Mouse (Mus musculus): ENCODE measurements around the gene Slc5a5. TPM values are rescaled to one million over a fixed set of nuclear protein-coding genes. Genes with fewer than 3 reads are reported as not detected.

Gene Slc5a5
- polyA plus RNA-seq, 1 experiment from 2014 or later = not detected

- no peak for ATAC-seq
- H3K9ac ChIP-seq (replicated peaks) = peak overlapping the region; percentile 71
Observed at GRCm38 (mm10) chr8:70905463-70905830, 12.9 kb upstream of the Slc5a5 start.

GRCm38 (mm10) chr8:70904532-70904931 is 12.0 kb upstream of the Slc5a5 start:
- H3K9ac ChIP-seq (replicated peaks) = no peak overlapping the region
- H3K9me3 ChIP-seq (ENCODE audit: low read length) = no peaks in the 10 kb centered on the region
- WGBS (ENCODE audit: insufficient replicate concordance) = 21% methylated on average over 4 of the region's 4 CpGs
- H3K4me1 ChIP-seq (ENCODE audit: insufficient read depth) = peaks cover 23% of the 10 kb centered on the region
- TF ChIP-seq EP300 (IDR thresholded peaks at IDR 0.05; ENCODE audit: low read depth) = no peak
- TF ChIP-seq CTCF (IDR thresholded peaks at IDR 0.05; ENCODE audit: low read depth) = no peak
- H3K36me3 ChIP-seq (replicated peaks; ENCODE audit: insufficient read depth, low read length) = no peaks in the 10 kb centered on the region
- DNase-seq (peak; percentile 20), ATAC-seq (no peak; the same call in 1 of the 2 replicates)
- H3K4me3 ChIP-seq (ENCODE audit: low read depth, low read length) = no peak overlapping the region
- H3K27me3 ChIP-seq (ENCODE audit: insufficient read depth, low read length) = no peaks in the 10 kb centered on the region
- H3K4me2 ChIP-seq (ENCODE audit: low read depth, low read length) = no peak overlapping the region
- peak overlapping the region; percentile 75; the same call in 1 of the 2 replicates for H3K27ac ChIP-seq (ENCODE audit: low read depth)

More at GRCm38 (mm10) chr8:70905463-70905830, 12.9 kb upstream of the Slc5a5 start:
- Histone ChIP-seq H3K9me3 (ENCODE audit: low read length) (no peaks in the 10 kb centered on the region), H3K4me3 (ENCODE audit: low read depth, low read length) (peak overlapping the region; percentile 64), H3K4me2 (ENCODE audit: low read depth, low read length) (peak overlapping the region; percentile 93), H3K27me3 (ENCODE audit: insufficient read depth, low read length) (no peaks in the 10 kb centered on the region), H3K4me1 (ENCODE audit: insufficient read depth) (peaks cover 23% of the 10 kb centered on the region), H3K36me3 (replicated peaks; ENCODE audit: insufficient read depth, low read length) (no peaks in the 10 kb centered on the region), H3K27ac (ENCODE audit: low read depth) (peak overlapping the region; percentile 75; the same call in 1 of the 2 replicates)
- DNase-seq = no peak
- WGBS (ENCODE audit: insufficient replicate concordance) = 6% methylated on average over 8 of the region's 8 CpGs
- TF ChIP-seq EP300 (IDR thresholded peaks at IDR 0.05; ENCODE audit: low read depth) (no peak), CTCF (IDR thresholded peaks at IDR 0.05; ENCODE audit: low read depth) (no peak)

DNA sequence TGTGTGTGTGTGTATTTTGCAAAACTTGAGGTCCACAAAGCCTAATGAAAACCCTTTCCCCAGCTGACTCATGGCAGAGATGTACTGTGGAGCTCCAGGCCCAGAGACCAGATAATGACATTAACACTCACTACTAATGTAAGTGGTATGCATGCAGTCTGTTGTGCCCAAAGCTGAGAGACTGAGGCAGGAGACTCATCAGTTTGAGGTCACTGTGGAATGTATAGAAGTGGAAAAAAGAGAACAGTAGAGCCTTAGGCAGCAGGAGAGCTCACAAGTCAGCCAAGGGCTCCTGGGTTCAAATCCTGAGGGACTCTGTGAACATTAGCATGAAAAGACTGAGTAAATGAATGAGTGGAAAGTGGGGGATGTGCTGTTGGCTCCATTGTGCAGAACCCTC is 11.0 kb upstream of the Slc5a5 start:
- TF ChIP-seq CTCF (IDR thresholded peaks at IDR 0.05; ENCODE audit: low read depth) = no peak
- no peak overlapping the region for H3K27ac ChIP-seq (ENCODE audit: low read depth)
- no peak for DNase-seq
- H3K4me3 ChIP-seq (ENCODE audit: low read depth, low read length) = no peak overlapping the region
- H3K9ac ChIP-seq (replicated peaks) = no peak overlapping the region
- H3K9me3 ChIP-seq (ENCODE audit: low read length) = no peaks in the 10 kb centered on the region
- H3K4me1 ChIP-seq (ENCODE audit: insufficient read depth) = peaks cover 25% of the 10 kb centered on the region
- no peak for ATAC-seq
- no peaks in the 10 kb centered on the region for H3K36me3 ChIP-seq (replicated peaks; ENCODE audit: insufficient read depth, low read length)
- no peak overlapping the region for H3K4me2 ChIP-seq (ENCODE audit: low read depth, low read length)
- no peaks in the 10 kb centered on the region for H3K27me3 ChIP-seq (ENCODE audit: insufficient read depth, low read length)

DNA sequence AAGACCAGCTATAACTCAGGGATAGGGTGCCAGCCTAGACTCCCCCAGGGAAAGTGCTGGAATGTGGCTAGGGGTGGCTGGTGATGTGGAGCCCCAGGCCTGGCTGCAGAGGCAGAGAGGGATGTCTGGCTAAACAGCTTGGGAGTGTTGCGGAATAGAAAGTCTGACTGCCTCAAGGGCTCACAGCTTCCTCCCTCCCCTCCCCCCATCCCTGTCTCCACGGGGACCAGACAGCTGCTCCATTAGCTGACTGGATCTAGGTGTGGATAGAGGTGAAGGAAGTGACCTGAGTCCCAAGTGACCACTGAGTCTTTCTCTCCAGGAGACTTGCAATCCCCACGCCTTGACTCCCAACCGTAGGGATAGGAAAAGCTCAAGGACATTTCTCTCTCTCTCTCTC is 10.6 kb upstream of the Slc5a5 start:
- Histone ChIP-seq H3K36me3 (replicated peaks; ENCODE audit: insufficient read depth, low read length) (no peaks in the 10 kb centered on the region), H3K4me2 (ENCODE audit: low read depth, low read length) (no peak overlapping the region), H3K4me3 (ENCODE audit: low read depth, low read length) (no peak overlapping the region), H3K9me3 (ENCODE audit: low read length) (no peaks in the 10 kb centered on the region), H3K27ac (ENCODE audit: low read depth) (no peak overlapping the region), H3K9ac (replicated peaks) (no peak overlapping the region), H3K4me1 (ENCODE audit: insufficient read depth) (peaks cover 29% of the 10 kb centered on the region), H3K27me3 (ENCODE audit: insufficient read depth, low read length) (no peaks in the 10 kb centered on the region)
- DNase-seq = peak; percentile 27
- 52% methylated on average over 4 of the region's 4 CpGs for WGBS (ENCODE audit: insufficient replicate concordance)
- no peak for ATAC-seq
- TF ChIP-seq EP300 (IDR thresholded peaks at IDR 0.05; ENCODE audit: low read depth) (no peak), CTCF (IDR thresholded peaks at IDR 0.05; ENCODE audit: low read depth) (no peak)

DNA sequence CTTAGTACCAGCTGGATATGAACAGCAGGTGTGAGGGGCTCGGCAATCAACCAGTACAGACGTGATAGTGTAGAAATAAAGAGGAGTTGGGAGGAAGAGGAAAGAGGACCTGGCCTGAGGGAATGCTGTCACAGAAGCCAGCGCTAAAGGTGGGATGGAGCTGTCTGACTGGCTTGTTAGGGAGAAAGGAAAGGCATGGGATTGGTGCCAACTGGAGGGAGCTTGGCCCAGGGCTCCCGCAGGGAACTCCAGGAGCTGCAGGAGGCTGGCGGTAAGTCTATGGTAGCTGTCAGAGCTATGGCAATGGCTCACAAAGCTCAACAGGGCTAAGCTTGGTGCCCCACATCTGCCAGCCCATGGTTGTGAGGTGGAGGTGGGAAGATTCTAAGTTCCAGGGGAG is 9.7 kb upstream of the Slc5a5 start:
- WGBS (ENCODE audit: insufficient replicate concordance) = 61% methylated on average over 5 of the region's 5 CpGs
- Histone ChIP-seq H3K9me3 (ENCODE audit: low read length) (no peaks in the 10 kb centered on the region), H3K4me3 (ENCODE audit: low read depth, low read length) (no peak overlapping the region), H3K36me3 (replicated peaks; ENCODE audit: insufficient read depth, low read length) (no peaks in the 10 kb centered on the region), H3K4me1 (ENCODE audit: insufficient read depth) (peaks cover 26% of the 10 kb centered on the region), H3K27me3 (ENCODE audit: insufficient read depth, low read length) (no peaks in the 10 kb centered on the region), H3K4me2 (ENCODE audit: low read depth, low read length) (no peak overlapping the region), H3K9ac (replicated peaks) (no peak overlapping the region), H3K27ac (ENCODE audit: low read depth) (no peak overlapping the region)
- DNase-seq = no peak
- ATAC-seq = no peak
- TF ChIP-seq EP300 (IDR thresholded peaks at IDR 0.05; ENCODE audit: low read depth) (no peak), CTCF (IDR thresholded peaks at IDR 0.05; ENCODE audit: low read depth) (no peak)

DNA sequence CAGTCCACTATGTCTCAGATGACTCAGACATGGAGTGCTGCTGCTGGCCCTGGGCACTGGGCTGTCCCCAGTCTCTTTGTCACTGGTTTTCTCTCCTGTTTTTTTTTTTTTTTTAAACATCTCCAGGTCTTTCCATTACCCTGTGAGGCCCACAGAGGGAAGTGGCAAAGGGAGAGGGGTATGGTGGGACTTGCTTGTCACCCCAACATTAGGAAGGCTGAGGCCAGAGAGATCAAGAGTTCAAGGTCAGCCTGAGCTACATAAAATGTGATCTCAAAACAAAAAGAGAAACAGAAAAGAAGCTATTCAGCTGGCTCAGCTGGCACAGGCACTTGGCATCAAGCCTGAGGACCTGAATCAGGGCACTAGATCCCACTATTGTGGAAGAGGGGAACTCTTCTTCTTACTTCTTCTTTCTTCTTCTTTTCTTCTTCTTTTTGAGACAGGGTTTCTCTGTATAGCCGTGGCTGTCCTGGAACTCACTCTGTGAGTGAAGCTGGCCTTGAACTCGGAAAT is 8.4 kb upstream of the Slc5a5 start:
- Histone ChIP-seq H3K27ac (ENCODE audit: low read depth) (no peak overlapping the region), H3K4me2 (ENCODE audit: low read depth, low read length) (no peak overlapping the region), H3K4me3 (ENCODE audit: low read depth, low read length) (no peak overlapping the region), H3K27me3 (ENCODE audit: insufficient read depth, low read length) (no peaks in the 10 kb centered on the region), H3K9me3 (ENCODE audit: low read length) (no peaks in the 10 kb centered on the region), H3K36me3 (replicated peaks; ENCODE audit: insufficient read depth, low read length) (no peaks in the 10 kb centered on the region; the same call in 1 of the 2 replicates), H3K9ac (replicated peaks) (no peak overlapping the region), H3K4me1 (ENCODE audit: insufficient read depth) (peaks cover 22% of the 10 kb centered on the region)
- DNase-seq = no peak
- ATAC-seq = no peak
- WGBS (ENCODE audit: insufficient replicate concordance) = 66% methylated on average over 2 of the region's 2 CpGs
- TF ChIP-seq CTCF (IDR thresholded peaks at IDR 0.05; ENCODE audit: low read depth) (no peak), EP300 (IDR thresholded peaks at IDR 0.05; ENCODE audit: low read depth) (no peak)

DNA sequence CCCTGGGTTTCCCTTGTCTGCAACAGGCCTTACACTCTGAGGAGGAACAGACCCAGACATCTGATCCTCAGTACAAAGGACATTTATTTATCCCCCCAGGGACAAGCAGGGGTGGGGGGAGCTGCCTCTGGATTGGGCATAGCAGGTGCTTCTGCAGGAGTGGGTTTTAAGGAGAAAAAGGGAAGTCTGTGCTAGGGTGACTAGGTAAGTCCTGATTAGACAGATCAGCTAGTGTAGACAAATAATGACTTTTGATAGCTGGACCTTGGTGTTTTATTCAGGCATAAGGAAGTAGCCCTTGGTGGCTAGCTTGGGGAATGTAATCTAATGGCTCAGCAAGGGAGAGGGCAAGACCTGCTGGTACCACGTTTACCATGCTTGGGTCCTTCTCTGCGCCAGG is 6.7 kb upstream of the Slc5a5 start:
- TF ChIP-seq CTCF (IDR thresholded peaks at IDR 0.05; ENCODE audit: low read depth) (no peak), EP300 (IDR thresholded peaks at IDR 0.05; ENCODE audit: low read depth) (no peak)
- peaks cover 16% of the 10 kb centered on the region for H3K36me3 ChIP-seq (replicated peaks; ENCODE audit: insufficient read depth, low read length)
- DNase-seq (no peak), ATAC-seq (no peak)
- H3K9me3 ChIP-seq (ENCODE audit: low read length) = no peaks in the 10 kb centered on the region
- H3K4me2 ChIP-seq (ENCODE audit: low read depth, low read length) = no peak overlapping the region
- H3K27ac ChIP-seq (ENCODE audit: low read depth) = 0 out of 2 replicates have a peak overlapping the region, but pooled peaks have one; percentile 29
- peaks cover 17% of the 10 kb centered on the region for H3K4me1 ChIP-seq (ENCODE audit: insufficient read depth)
- H3K27me3 ChIP-seq (ENCODE audit: insufficient read depth, low read length) = no peaks in the 10 kb centered on the region
- no peak overlapping the region for H3K4me3 ChIP-seq (ENCODE audit: low read depth, low read length)
- WGBS (ENCODE audit: insufficient replicate concordance) = 90% methylated on average over 2 of the region's 2 CpGs
- no peak overlapping the region; the same call in 1 of the 2 replicates for H3K9ac ChIP-seq (replicated peaks)

All from liver, postnatal 0 days (tissue).